Mouse (Mus musculus) ovary, postnatal 10 days (tissue): ENCODE measurements around the gene Rars.
"Not testable (repeated sequence)": the region's sequence is repeated elsewhere in the genome, so short reads cannot be mapped to it uniquely, and the experiment has no call there.

ENCODE experiments used
- DNase-seq: peaks from one replicate; pipeline ENCODE4 v3.0.0; 2022; ENCODE audit warnings: low spot score

Gene Rars

DNA sequence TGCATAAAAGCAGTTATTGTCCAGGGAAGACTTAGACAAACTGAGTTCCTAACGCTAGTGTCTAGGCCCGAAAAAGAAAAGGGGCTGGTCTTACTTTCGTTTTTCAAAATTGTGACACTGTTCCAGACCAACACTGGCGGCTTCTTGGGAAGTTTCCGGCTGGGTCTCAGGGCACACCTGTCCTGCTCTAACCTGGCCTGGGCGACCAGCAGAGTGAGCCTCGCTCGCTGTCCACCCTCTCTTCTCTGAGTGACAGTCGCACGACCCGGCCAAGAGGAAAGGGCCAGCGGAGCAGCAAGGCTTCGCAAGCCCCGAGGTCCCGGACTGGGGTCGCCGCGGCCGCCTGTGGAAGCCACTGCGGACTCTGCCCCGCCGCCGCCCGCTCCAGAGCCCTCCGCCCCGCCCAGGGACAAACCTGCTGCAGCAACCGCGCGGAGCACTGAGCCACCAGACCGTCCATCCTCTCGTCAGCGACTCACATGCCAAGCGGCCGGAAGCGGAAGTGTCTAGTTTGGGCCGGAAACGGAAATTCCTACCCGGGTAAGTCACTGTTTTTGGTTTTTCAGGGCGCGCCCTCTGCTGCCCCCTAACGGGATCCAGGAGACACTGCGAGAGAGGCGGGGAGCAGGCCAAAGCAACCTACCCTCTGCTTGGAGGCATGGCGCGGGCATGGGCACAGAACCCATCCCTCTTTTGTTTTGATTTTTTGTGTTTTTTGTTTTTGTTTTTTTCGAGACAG, at the start of gene Rars:
Gene Rars (minus strand): TSS at position 485 of the 739 bp plus-strand sequence.
- peak; percentile 65 for DNase-seq

DNA sequence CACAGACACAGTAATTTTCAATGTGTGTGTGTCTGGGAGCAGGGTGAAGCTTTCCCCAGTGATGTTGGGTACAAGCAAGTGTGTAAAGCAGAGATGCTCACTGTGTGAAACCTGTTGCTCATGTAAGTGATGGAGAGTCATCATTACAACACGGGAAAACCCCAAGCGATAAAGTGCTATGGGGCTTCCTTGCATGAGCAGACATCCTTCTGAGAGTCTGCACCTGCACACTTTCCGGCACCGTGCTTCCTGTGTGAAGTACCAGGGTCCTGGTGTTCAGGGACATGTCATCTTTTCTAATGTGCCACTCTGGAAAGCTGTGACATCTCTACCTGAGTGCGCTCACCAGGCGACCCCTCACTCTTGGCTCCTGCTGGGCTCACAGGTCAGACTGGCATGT, 48.5 kb upstream of the Rars start:
- no peak for DNase-seq

DNA sequence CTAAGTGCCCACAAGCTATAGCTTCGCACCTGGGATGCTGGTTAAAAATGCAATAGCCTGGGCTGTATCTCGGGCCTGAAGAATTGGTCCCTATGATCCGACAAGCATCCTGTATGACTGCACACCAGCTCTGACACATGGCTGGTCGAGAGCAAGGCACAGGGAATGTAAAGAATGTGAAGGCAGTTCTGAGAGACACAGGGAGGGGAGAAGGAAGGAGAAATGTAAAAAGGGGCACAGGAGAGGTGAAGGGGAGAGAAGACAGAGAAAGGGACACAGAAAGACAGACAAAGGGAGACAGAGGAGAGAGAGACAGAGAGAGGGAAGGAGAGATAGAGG, 44.2 kb upstream of the Rars start:
- DNase-seq = no peak

DNA sequence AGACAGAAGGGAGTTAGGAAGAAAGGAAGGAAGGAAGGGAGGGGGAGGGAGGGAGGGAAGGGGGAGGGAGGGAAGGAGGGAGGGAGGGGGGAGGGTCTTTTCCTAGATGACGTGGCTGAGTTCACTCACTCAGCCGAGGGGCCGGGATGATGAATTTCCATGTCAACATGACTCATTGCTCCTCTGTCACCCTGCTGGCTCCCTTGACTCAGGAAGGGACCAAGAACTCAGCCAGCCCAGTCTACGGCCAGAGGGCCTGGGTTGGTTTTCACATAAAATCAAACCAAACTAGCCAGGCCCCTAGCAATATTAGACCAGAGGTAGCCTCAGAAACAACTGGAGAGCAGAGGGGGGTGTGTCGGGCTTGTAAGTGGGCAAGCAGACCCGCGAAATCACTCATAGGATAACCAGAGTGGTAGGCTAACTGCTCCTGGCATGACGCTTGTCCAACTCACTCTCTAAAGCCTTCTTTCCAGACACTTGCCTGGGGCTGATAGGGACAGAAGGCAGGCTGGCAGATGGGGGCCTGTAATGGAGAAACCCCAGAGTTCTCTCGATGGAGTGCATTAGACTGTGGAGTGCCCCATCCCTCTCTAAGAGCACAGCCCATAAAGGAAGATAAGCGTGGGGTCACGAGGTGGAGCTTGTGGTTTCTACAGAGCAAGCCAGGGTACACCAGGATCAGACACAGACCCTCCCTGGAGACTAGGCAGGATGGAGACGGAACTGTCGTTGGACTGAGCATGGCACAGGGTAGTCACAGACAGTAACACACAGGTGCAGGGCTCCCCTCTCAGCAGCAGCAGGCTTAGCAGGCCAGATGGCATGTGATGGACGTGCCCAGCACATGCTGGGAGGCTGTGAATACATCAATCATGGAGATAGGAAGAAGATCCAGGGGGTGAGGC, 43.6 kb upstream of the Rars start:
- DNase-seq = no peak

DNA sequence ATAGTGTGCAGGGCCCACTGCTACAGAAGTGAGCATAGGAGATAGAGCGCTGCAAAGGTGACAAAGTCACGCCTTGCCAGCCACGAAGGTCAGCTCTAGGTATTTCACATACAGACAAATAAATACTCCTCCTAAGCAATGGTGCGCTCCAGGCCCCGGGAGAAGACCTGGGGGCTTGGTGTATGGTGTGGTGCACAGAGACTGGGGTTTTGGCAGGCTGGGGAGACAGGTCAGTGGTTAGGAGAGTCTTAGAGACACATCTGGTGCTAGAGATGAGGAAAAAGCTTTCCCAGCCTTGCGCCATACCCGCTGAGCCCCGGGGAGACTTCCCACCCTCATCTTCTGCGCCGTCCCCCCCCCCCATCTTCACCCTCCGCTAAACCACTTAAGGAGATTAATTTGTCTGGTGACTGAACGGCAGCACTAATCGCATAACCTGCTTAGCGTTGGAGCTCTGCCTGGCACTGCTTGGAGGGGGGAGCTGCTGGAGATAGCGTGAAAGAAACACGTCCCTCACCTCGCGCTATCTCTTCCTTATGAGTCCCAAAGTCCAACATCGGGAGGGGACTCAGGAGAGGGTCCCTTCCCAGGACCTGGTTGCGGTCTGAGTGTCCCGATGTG, 39.4 kb upstream of the Rars start:
- no peak for DNase-seq

DNA sequence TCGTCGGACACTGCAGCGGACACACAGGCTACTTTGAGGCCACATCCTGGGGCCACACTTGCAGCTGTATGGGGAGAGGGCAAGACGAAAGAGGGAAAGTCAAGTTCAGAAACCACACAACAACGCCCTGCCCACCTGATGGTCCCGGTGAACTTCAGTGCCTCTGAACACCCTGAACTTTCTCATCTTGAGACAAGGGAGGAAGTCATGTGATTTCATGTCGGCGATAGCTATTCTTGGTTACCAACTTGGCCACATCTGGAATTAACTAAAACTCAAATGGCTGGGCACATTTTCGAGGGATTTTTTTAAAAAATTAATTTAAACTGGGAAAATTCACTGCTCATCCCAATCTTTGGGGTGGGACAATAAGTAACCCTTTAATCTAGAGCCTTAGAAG, 36.7 kb upstream of the Rars start:
- no peak for DNase-seq

DNA sequence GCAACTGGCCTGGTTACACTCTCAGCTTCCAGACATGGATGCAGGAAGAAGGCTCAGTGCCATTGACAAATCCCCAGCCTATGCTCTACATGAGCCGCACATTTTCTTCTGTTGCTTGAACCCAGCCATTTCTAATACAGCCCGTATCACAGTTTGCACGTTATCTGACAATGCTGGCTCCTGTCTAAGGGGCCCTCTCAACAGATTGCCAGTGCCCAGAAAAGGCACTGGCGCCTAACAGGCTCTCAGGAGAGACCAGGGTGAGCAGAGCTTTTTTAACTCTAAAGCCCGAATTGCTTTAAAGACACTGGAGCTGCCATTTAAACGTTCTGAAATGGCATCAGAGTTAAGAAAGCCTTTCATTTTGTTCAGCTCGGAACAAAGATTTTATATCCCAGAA, 31.8 kb upstream of the Rars start:
- no peak for DNase-seq

DNA sequence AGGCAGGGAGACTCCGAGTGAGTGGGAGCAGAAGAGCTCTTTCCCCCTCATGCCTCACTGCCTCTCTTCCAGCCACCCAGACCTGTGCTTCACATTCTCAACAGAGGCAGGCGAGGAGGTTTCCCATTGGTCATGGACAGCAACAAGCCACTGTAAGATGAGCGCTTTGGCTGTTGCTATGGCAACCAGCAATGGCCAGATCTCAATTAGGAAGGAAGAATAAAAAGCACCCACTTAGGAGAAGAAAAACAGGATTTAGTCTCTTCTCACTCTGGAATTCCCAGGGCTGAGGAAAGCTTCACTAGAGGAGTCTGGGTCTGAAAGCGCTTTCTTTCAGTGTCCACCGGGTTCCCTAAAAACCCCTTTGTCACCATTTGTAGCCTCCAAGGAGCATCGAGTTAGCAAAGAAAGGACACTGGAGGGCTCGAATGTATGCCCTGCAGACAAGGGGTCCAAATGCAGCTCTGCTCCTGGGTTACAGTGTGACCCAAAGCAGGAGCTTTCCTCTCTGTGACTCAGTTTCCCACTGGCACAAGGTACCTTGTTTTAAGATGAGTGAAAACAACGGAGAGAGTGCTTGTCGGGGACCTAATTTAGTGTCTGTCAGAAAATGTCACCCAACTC, 30.8 kb upstream of the Rars start:
- no peak for DNase-seq

DNA sequence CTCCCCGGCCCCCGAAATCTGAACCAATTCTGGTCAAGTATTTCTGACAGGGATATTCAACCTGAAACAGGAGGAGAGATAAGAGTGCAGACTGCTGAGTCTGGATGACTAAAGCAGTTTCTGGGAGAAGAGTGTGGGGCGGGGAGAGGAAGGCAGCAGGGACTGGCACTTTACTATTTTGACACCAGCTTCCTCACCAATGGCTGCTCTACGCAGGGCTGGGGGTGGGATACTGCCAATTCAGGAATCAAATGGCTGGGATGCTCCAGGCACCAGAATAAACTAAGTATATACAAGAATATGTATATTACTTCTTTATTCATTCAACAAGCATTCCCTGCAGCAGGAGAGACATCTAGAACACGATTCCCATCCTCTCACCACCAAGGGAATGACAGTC, 29.3 kb upstream of the Rars start:
- DNase-seq = no peak

DNA sequence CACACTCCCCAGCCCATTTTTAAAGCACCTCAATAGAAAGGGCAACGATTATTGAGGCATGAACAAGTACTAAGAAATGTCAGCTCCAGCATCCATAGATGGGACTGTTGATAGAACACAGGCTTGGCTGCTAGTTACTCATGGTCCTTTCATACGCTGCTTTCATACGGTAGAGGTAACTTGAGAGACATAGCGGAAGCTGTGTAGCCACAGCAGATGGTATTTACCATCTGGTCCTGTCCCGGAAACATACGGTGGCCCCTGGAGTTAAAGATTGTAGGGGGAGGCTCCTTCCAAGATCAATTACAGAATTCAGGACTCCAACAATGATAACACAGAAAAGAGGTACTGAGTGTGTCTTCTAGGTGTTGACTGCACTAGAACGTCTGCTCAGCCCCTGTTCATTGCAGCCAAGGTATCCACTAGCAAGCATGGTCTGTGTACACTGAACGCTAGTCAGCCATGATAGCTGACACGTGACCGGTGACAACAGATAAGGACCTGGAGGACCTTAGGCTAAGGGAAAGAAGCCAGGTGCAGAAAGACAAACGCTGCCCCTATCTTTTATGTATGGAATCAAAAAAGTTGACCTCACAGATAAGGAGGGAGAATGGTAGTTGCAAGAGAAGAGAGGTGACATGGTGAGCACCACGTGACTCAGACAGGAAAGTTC, 23.2 kb upstream of the Rars start:
- no peak for DNase-seq

DNA sequence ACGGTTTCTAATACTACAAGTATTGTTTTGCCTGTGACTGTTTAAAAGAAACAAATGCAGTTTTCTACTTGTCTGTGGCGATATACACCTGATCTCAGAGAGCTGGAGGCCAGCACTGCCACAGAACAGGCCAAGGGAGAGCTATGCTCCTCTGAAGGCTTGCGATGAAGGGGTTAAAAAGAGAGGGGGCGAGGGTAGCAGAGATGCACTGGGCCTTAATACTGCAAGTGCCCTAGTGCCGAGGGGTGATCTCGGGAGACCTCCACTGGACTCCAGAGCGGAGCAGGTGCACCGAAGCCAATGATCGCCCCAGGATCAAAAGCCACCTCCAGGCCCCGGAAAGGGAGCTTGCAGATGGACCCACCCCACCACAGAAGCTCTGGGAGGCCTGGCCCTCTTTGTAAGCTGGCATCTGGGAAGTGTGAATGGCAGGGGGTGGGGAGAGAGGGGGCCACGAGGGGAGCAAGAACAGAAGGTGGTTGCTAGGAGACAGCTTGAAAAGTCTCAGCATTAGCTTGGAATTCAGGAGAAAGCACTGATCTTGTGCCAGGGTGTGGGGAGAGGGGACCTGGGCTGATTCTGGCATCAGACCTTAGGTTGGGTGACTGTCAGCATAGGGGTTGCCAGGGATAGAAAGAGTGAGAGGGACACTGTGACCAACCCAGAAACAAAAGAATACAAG, 22.2 kb upstream of the Rars start:
- no peak for DNase-seq

DNA sequence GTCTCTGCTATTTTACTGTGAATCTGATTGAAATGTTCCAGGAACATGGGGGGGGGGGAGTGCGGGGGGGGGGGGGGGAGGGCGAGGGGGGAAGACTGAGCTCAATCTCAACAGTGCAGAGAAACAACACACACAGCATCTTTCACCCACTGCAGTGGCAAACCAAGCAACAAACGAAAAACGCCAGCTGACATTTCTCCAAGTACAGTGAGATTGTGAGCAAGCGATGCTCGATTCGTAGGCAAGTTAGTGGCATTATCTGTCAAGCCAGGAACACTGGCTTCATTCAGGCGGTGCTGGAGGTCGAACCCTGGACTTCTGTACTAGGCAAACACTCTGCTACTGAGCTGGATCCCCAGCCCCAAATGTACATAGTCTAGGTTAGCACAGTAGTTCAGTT, 21.3 kb upstream of the Rars start:
- DNase-seq = no peak

DNA sequence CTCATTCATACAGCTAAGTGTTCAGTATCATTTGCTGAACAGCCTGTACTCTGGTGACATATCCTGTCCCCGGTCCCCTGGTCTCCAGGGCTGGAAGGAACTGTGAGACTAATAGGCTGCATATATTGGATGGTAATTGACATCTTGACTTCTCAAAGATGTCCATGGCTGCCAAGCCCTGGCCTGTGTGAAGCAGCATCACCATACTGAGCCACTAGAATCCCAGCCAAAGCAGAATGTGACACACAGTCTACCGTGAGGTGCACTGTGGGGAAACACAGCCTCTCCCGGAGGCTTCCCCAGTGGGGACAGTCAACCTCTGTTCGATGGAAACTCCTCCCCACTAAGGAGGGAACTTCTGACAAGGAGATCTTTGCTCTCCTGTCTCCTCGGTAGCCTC, 20.6 kb upstream of the Rars start:
- no peak for DNase-seq

DNA sequence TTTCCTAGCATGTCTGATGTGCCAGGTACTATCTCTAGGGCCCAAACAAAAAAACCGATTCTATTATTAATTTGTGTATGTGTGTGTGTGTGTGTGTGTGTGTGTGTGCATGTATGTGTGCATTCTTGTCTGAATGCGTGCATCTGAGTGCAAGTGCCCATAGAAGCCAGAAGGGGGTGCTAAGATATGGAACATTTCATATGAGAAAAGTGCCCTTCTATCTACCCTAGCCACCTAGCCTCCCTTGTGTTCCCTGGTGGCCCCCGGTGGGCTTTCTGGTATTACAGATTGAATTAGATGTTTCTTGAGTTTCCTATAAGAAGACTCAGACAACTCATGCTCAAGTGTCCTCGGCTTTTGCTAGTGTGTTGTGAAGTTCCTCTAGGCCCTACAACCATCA, 19.3 kb upstream of the Rars start:
- no peak for DNase-seq

DNA sequence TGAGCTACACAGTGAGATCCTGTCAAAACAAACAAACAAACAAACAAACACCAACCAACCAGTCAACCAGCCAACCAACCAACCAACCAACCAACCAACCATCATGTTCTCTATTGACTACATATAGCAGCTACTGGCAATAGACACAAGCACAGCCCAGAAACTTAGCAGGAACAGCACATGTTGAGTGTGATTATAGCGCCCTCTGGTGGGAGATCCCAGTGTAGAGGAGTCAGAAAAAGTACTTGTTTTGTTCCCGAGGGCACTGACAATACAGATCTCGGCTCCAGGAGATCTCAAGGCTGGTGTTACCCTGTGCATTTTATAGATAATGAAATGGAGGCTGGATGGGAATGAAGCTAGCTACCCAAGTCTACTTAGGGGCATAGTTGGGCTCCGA, 18.4 kb upstream of the Rars start:
- DNase-seq = no peak

DNA sequence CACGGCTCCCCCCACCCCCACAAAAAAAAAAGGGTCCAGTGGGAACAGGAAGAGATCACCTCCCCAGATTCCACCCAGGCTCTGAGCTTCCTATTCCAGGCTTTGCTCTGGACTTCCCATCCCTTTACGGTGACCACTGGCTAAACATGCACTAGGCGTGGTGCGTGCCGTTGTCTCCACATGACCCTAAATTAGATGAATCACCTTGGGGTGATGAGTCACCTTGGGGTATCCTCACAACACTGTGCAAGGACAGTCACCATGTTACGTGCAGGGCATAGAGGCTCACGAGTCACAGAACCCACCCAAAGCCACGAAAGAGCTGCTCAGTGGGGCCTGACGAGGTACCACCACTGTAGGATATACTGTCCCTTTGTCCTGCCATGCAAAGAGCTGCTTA, 10.0 kb upstream of the Rars start:
- no peak for DNase-seq

DNA sequence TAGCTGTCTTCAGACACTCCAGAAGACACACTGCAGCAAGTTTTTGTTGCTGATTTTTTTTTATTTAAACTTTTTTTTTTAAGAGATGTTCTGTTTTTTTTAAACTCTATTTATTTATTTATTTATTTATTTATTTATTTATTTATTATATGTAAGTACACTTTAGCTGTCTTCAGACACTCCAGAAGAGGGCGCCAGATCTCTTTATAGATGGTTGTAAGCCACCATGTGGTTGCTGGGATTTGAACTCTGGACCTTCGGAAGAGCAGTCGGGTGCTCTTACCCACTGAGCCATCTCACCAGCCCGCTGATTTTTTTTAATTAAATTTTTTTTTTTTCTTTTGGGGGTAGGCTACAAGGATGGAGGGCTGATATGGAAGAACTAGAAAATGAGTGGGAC, 8.3 kb upstream of the Rars start:
- not testable (repeated sequence) for DNase-seq

DNA sequence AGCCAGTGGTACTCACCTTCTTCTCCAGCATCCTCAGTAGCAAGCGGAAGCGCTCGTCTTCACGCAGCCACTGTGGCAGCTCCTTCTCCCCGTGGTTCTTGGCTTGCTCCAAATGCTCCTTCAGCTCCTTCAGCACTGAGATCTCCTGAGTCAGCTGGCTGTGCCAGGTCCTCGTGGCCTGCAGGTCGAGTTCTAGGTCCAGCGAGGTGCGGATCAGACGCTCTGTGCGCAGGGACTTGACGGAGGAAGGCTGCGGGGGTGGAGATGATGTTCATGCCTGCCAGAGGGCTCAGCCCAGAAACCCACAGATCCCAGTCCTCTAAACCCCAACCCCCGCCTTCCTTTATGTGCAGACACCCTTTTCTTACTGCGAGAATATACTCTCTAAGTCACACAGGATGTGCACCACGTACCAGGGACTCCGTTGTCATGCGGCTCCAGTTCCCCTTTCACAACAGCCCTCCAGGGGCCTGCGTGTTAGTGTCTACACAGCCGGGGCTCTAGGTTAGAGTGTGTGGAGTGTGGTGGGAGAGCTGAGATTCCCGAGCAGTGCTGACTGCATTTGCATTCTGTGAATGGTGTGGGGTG, 7.5 kb upstream of the Rars start:
- DNase-seq = no peak

DNA sequence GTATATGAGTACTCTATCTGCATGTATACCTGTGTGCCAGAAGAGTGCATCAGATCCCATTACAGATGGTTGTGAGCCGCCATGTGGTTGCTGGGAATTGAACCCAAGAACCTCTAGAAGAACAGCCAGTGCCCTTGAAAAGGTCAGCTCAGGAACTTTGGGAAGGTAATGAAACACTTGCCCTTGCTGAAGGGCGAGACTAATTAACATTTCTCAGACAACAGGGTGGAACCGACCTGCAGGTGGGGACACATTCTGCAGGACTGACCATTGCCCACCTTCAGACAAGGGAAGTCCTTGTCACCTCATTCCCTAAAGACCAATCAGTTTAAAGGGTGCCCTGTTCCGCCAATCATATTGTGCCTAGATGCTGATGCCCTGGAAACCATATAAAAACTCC, 6.5 kb upstream of the Rars start:
- not testable (repeated sequence) for DNase-seq

DNA sequence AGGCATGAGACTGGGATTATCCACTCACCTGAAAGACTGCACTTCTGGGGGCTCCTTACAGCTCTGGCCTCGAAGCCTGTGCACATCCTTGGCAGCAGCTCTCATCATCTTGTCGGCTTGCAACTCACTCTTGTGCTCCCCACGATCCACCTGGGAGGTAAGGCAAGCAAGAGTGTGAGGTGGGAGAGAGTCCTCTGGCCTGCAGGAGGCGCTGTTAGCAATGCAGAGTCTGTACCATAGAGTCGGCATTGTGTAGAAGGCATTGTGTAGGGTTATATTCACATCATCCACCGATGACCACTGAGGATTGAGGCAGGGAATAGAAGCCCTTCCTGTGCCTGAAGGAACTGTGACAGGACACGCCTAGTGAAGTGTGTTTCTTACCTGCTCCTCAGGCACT, 6.0 kb upstream of the Rars start:
- DNase-seq = no peak
